Mouse (Mus musculus): ENCODE data around the gene Lrriq4. TPM values are rescaled to one million over a fixed set of nuclear protein-coding genes. Genes with fewer than 3 reads are reported as not detected.

Lrriq4 gene
- polyA plus RNA-seq, 1 experiment from 2014 or later: not detected

DNA sequence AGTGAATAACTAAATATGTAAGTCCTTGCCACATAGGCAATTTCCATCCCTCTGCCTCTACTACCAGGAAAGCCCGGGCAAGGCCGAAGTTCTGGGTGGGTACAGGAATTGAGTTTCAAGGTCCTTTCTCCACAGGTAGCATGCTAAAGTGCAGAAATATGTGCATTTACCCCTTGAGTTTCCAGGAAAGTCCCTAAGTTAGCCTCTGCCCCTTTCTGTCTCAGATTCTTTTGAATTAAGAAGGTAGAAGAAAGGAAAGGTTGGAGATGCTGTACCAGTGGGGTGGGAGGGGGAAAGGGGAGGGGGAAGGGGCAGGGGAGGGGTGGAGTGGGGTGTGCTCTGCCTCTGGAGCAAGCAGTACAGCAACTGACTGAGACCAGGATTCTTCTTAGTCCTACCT lies 4.2 kb downstream of the Lrriq4 start:
- no peak overlapping the region for H3K9ac ChIP-seq (ENCODE audit: low read depth, low read length)
- no peak overlapping the region for H3K27ac ChIP-seq (ENCODE audit: low read depth, low read length)
- H3K36me3 ChIP-seq (ENCODE audit: control insufficient read depth, insufficient read depth, low read length): no peaks in the 10 kb centered on the region
- no peak overlapping the region for H3K4me2 ChIP-seq (replicated peaks; ENCODE audit: low read depth, low read length)
- 0 out of 2 replicates have a peak, but pooled peaks cover 8% of the 10 kb centered on the region for H3K4me1 ChIP-seq (replicated peaks; ENCODE audit: control insufficient read depth, insufficient read depth, low read length)
- no peak overlapping the region for H3K4me3 ChIP-seq (ENCODE audit: low read depth, low read length)
- DNase-seq (ENCODE audit: low spot score) (no peak), ATAC-seq (ENCODE audit: low FRiP score) (no peak)
- WGBS: 84% methylated on average over 2 of the region's 2 CpGs
- no peaks in the 10 kb centered on the region for H3K9me3 ChIP-seq (ENCODE audit: control insufficient read depth, low read length)
- peaks cover 15% of the 10 kb centered on the region for H3K27me3 ChIP-seq (ENCODE audit: control insufficient read depth, insufficient read depth, low read length)

DNA sequence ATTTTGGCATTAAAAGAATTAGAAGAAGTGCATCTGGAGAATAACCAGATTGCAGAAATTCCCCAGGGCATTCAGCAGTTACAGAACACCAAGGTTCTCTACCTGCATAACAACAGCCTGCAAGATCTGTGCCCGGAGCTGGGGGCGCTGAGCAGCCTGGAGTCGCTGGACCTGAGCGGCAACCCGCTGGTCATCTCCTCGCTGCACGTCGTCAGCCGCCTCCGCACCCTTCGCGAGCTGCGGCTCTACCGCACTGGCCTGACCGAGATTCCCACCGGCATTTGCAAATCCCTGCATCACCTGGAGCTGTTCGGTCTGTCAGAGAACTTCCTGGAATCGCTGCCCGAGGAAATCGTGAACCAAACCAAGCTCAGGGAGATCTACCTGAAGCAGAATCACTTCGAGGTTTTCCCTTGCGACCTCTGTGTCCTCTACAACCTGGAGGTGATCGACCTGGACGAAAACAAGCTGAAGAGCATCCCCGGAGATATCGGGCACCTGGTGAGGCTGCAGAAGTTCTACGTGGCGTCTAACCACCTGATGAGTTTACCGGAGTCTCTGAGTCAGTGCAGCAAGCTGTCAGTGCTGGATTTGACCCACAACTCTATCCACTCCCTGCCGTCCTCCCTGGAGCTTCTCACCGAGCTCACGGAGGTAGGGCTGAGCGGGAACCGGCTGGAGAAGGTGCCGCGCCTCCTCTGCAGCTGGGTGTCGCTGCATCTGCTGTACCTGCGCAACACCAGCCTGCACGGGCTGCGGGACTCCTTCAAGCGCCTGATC lies 5.9 kb downstream of the Lrriq4 start:
- under 1% methylated on average over 41 of the region's 41 CpGs for WGBS
- 0 out of 2 replicates have a peak, but pooled peaks cover 8% of the 10 kb centered on the region for H3K4me1 ChIP-seq (replicated peaks; ENCODE audit: control insufficient read depth, insufficient read depth, low read length)
- no peak overlapping the region for H3K27ac ChIP-seq (ENCODE audit: low read depth, low read length)
- H3K9me3 ChIP-seq (ENCODE audit: control insufficient read depth, low read length): no peaks in the 10 kb centered on the region
- H3K4me2 ChIP-seq (replicated peaks; ENCODE audit: low read depth, low read length): peak overlapping the region; percentile 71
- H3K27me3 ChIP-seq (ENCODE audit: control insufficient read depth, insufficient read depth, low read length): peaks cover 15% of the 10 kb centered on the region
- peak; percentile 48; the same call in 1 of the 2 replicates for ATAC-seq (ENCODE audit: low FRiP score)
- H3K4me3 ChIP-seq (ENCODE audit: low read depth, low read length): peak overlapping the region; percentile 34
- no peaks in the 10 kb centered on the region for H3K36me3 ChIP-seq (ENCODE audit: control insufficient read depth, insufficient read depth, low read length)
- 0 out of 2 replicates have a peak overlapping the region, but pooled peaks have one; percentile 25 for H3K9ac ChIP-seq (ENCODE audit: low read depth, low read length)
- peak; percentile 40 for DNase-seq (ENCODE audit: low spot score)

DNA sequence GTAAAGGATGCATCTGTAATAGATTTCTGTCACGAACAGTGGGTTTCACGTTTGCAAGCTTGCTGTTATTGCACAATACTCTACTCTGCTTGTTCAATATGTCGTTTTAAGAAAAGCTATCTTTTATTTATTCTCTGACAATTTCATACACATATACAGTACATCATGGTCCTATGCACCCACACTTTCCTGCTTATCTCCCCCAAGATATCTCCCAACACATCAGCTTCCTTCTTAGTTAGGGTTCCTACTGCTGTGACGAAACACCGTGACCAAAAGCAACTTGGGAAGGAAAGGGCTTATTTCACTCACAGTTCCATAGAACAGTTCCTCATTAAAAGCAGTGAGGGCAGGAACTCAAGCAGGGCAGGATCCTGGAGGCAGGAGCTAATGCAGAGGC lies 11.6 kb downstream of the Lrriq4 start:
- Histone ChIP-seq H3K4me3 (ENCODE audit: low read depth, low read length) (no peak overlapping the region), H3K36me3 (ENCODE audit: control insufficient read depth, insufficient read depth, low read length) (no peaks in the 10 kb centered on the region), H3K4me2 (replicated peaks; ENCODE audit: low read depth, low read length) (no peak overlapping the region), H3K9me3 (ENCODE audit: control insufficient read depth, low read length) (no peaks in the 10 kb centered on the region), H3K27me3 (ENCODE audit: control insufficient read depth, insufficient read depth, low read length) (0 out of 2 replicates have a peak, but pooled peaks cover 5% of the 10 kb centered on the region), H3K4me1 (replicated peaks; ENCODE audit: control insufficient read depth, insufficient read depth, low read length) (no peaks in the 10 kb centered on the region), H3K27ac (ENCODE audit: low read depth, low read length) (no peak overlapping the region), H3K9ac (ENCODE audit: low read depth, low read length) (no peak overlapping the region)
- WGBS: 87% methylated on average over 5 of the region's 5 CpGs
- DNase-seq (ENCODE audit: low spot score): no peak
- ATAC-seq (ENCODE audit: low FRiP score): no peak

DNA sequence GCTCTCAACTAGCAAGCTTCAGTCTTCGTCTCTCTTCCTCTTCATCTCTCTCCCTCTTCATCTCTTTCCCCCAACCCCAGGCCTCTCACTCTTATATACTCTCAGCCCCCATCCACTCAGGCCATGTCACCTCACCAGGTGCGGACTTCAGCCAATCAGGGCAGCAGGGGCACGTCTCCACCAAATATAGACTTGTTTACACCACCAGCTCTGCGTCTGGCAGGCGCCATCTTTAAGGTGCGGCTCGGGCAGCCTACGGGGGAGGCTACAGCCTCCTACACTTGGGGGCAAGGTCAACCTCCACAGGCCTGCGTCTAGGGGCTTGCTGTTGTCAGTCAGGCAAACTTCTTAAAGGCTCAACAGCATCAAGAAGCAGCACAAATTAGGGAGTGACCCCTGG lies 14.2 kb downstream of the Lrriq4 start:
- no peak overlapping the region for H3K4me2 ChIP-seq (replicated peaks; ENCODE audit: low read depth, low read length)
- ATAC-seq (ENCODE audit: low FRiP score) (no peak), DNase-seq (ENCODE audit: low spot score) (no peak)
- H3K9me3 ChIP-seq (ENCODE audit: control insufficient read depth, low read length): no peaks in the 10 kb centered on the region
- H3K4me3 ChIP-seq (ENCODE audit: low read depth, low read length): no peak overlapping the region
- no peak overlapping the region for H3K27ac ChIP-seq (ENCODE audit: low read depth, low read length)
- no peaks in the 10 kb centered on the region for H3K27me3 ChIP-seq (ENCODE audit: control insufficient read depth, insufficient read depth, low read length)
- 84% methylated on average over 9 of the region's 9 CpGs for WGBS
- H3K9ac ChIP-seq (ENCODE audit: low read depth, low read length): no peak overlapping the region
- H3K4me1 ChIP-seq (replicated peaks; ENCODE audit: control insufficient read depth, insufficient read depth, low read length): no peaks in the 10 kb centered on the region
- no peaks in the 10 kb centered on the region for H3K36me3 ChIP-seq (ENCODE audit: control insufficient read depth, insufficient read depth, low read length)

DNA sequence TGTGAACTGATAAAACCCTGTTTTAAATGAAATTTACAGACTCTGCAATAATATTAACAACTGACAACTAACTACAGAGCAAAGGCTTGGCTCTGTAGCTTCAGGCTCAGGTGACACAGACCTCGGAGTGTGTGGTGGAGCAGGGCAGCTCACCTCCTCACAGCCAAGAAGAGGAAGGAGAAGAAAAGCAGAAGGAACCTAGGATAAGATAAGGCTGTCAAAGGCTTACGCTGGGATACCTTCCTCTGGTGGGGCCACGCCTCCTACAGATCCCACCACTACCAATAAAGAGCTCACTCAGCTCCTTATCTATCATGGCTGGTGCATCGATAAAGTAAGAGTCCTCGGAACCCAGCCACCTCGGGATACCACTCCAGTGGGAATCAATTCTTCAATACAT lies 38.9 kb downstream of the Lrriq4 start:
- no peaks in the 10 kb centered on the region for H3K27me3 ChIP-seq (ENCODE audit: control insufficient read depth, insufficient read depth, low read length)
- DNase-seq (ENCODE audit: low spot score) (no peak), ATAC-seq (ENCODE audit: low FRiP score) (no peak)
- H3K27ac ChIP-seq (ENCODE audit: low read depth, low read length): no peak overlapping the region
- no peaks in the 10 kb centered on the region for H3K9me3 ChIP-seq (ENCODE audit: control insufficient read depth, low read length)
- H3K9ac ChIP-seq (ENCODE audit: low read depth, low read length): no peak overlapping the region
- H3K36me3 ChIP-seq (ENCODE audit: control insufficient read depth, insufficient read depth, low read length): no peaks in the 10 kb centered on the region
- 91% methylated on average over 6 of the region's 6 CpGs for WGBS
- H3K4me2 ChIP-seq (replicated peaks; ENCODE audit: low read depth, low read length): no peak overlapping the region
- no peak overlapping the region for H3K4me3 ChIP-seq (ENCODE audit: low read depth, low read length)
- H3K4me1 ChIP-seq (replicated peaks; ENCODE audit: control insufficient read depth, insufficient read depth, low read length): no peaks in the 10 kb centered on the region

DNA sequence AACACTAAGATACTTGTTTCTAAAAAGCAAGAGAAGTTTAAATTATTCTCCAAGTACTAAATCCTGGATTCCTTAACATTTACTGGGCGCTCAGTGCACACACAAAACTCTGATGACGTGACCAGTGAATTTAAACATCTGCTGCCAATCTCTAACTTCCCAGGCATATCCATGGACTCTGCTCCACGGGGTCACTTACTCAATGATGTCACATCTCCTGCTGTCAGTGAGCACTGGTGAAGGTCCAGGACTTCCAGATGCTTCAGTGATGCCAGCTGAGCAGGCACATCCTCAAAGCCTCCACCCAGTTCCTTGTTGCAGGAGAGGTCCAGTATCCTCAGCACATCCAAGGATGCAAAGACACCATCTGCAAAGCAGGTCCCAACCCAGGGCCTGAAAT lies 42.9 kb downstream of the Lrriq4 start:
- Histone ChIP-seq H3K27me3 (ENCODE audit: control insufficient read depth, insufficient read depth, low read length) (no peaks in the 10 kb centered on the region), H3K9me3 (ENCODE audit: control insufficient read depth, low read length) (no peaks in the 10 kb centered on the region), H3K36me3 (ENCODE audit: control insufficient read depth, insufficient read depth, low read length) (no peaks in the 10 kb centered on the region), H3K9ac (ENCODE audit: low read depth, low read length) (no peak overlapping the region), H3K4me2 (replicated peaks; ENCODE audit: low read depth, low read length) (no peak overlapping the region), H3K27ac (ENCODE audit: low read depth, low read length) (no peak overlapping the region), H3K4me1 (replicated peaks; ENCODE audit: control insufficient read depth, insufficient read depth, low read length) (no peaks in the 10 kb centered on the region), H3K4me3 (ENCODE audit: low read depth, low read length) (no peak overlapping the region)
- DNase-seq (ENCODE audit: low spot score): no peak
- ATAC-seq (ENCODE audit: low FRiP score): no peak
- WGBS: 74% methylated on average over 3 of the region's 3 CpGs

DNA sequence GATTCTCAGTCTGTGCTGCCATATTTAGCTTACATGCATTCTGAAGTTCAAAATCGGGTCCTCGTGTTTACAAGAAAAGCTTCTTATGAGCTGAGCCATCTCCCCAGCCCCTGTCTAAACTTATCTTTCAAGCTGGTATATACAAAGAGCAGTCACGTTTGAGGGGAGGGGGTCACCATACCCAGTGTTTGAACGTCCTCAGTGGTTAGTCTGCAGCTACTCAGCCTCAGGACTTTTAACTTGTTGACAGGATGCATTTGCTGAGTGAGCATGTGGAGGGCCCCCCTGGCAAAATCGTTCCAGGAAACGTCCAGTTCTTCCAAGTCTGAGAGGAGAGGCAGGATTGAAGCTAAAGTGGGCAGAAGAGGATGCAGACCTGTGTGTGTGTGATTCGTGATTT lies 46.7 kb downstream of the Lrriq4 start:
- H3K9ac ChIP-seq (ENCODE audit: low read depth, low read length): no peak overlapping the region
- H3K4me3 ChIP-seq (ENCODE audit: low read depth, low read length): no peak overlapping the region
- no peaks in the 10 kb centered on the region for H3K9me3 ChIP-seq (ENCODE audit: control insufficient read depth, low read length)
- H3K4me2 ChIP-seq (replicated peaks; ENCODE audit: low read depth, low read length): no peak overlapping the region
- H3K36me3 ChIP-seq (ENCODE audit: control insufficient read depth, insufficient read depth, low read length): no peaks in the 10 kb centered on the region
- H3K27me3 ChIP-seq (ENCODE audit: control insufficient read depth, insufficient read depth, low read length): no peaks in the 10 kb centered on the region
- H3K4me1 ChIP-seq (replicated peaks; ENCODE audit: control insufficient read depth, insufficient read depth, low read length): no peaks in the 10 kb centered on the region
- 71% methylated on average over 7 of the region's 7 CpGs for WGBS
- ATAC-seq (ENCODE audit: low FRiP score) (no peak), DNase-seq (ENCODE audit: low spot score) (no peak)
- no peak overlapping the region for H3K27ac ChIP-seq (ENCODE audit: low read depth, low read length)

DNA sequence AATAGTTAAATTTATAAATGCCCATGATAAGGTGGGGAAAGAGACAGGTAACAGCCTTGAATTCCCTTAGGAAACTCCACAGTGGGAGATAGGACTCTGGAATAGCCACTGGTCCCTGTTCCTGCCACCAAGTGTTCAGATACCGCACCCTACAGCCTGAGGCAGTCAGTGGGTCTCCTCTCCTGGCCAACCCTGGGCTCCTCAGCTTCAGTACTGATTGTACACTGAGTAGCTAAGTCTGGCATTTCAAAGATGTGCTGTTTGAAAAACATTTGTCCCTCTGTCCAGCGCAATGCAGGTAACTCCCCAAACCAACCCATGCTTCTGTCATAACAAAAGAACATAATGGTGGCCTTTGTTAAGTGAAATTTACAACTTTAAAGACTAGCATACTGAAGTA lies 51.4 kb downstream of the Lrriq4 start:
- Histone ChIP-seq H3K36me3 (ENCODE audit: control insufficient read depth, insufficient read depth, low read length) (no peaks in the 10 kb centered on the region), H3K9me3 (ENCODE audit: control insufficient read depth, low read length) (no peaks in the 10 kb centered on the region), H3K27ac (ENCODE audit: low read depth, low read length) (no peak overlapping the region), H3K9ac (ENCODE audit: low read depth, low read length) (no peak overlapping the region), H3K27me3 (ENCODE audit: control insufficient read depth, insufficient read depth, low read length) (no peaks in the 10 kb centered on the region), H3K4me2 (replicated peaks; ENCODE audit: low read depth, low read length) (no peak overlapping the region), H3K4me1 (replicated peaks; ENCODE audit: control insufficient read depth, insufficient read depth, low read length) (no peaks in the 10 kb centered on the region), H3K4me3 (ENCODE audit: low read depth, low read length) (no peak overlapping the region)
- WGBS: 95% methylated on average over 2 of the region's 2 CpGs
- ATAC-seq (ENCODE audit: low FRiP score) (no peak), DNase-seq (ENCODE audit: low spot score) (no peak)

DNA sequence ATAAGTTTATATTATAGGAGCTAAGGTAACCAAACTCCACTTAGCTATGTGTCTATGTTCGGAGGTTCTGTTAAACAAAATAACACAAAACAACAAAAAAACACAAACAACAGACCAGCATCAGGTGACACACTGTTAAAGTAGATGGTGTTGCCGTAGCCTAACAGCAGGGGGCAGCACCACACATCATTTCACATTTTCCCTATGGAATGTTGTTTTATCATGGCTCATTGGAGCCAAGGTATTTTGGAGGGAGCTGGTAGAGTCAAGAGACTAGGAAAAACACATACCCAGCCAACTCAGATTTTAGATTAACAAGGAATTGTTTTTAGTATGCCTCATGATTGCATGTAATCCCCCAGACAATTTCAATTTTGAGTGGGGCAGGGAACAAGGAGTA lies 52.0 kb downstream of the Lrriq4 start:
- Histone ChIP-seq H3K4me1 (replicated peaks; ENCODE audit: control insufficient read depth, insufficient read depth, low read length) (no peaks in the 10 kb centered on the region), H3K27me3 (ENCODE audit: control insufficient read depth, insufficient read depth, low read length) (no peaks in the 10 kb centered on the region), H3K4me3 (ENCODE audit: low read depth, low read length) (no peak overlapping the region), H3K4me2 (replicated peaks; ENCODE audit: low read depth, low read length) (no peak overlapping the region), H3K9ac (ENCODE audit: low read depth, low read length) (no peak overlapping the region), H3K9me3 (ENCODE audit: control insufficient read depth, low read length) (no peaks in the 10 kb centered on the region), H3K36me3 (ENCODE audit: control insufficient read depth, insufficient read depth, low read length) (no peaks in the 10 kb centered on the region), H3K27ac (ENCODE audit: low read depth, low read length) (no peak overlapping the region)
- ATAC-seq (ENCODE audit: low FRiP score) (no peak), DNase-seq (ENCODE audit: low spot score) (peak; percentile 80)
- 15% methylated on average over 2 of the region's 2 CpGs for WGBS
